Comparison of ENCODE assay signal across 8 mouse cellular contexts in the genomic region with DNA sequence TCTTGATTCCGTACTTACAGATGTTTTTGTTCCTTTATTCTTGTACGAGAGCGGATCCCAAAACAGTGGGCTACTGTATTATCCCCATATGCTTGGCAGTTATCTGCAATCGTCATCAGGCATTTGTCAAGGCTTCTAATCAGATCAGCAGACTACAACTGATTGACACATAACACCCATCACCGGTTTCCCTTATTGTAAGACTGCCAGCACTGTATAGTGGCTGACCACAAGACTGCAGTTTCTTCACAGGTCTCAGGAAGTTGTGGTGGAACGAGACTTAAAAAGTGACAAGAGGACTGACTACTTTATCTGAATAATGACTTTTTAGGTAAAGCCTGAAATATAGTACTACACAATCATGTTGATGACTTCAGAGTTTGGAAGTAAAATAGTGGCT. TPM values are rescaled to one million over a fixed set of nuclear protein-coding genes. Genes with fewer than 3 reads are reported as not detected.
A peak's percentile ranks its signal among the peaks of the same experiment; 100 is the strongest.
DNase-seq lines count a peak whose midpoint lies in the region; ATAC-seq and TF ChIP-seq lines count a peak whose summit lies in the region.

No protein-coding gene starts in this region.

- WGBS in lung, embryonic 16.5 days: 56% methylated on average over 6 of the region's 6 CpGs
- WGBS in intestine, postnatal 0 days: 41% methylated on average over 6 of the region's 6 CpGs

- H3K4me1 ChIP-seq in lung, embryonic 16.5 days (replicated peaks; ENCODE audit: control insufficient read depth, insufficient read depth, low read length): peaks cover 15% of the 10 kb centered on the region
- peaks cover 10% of the 10 kb centered on the region for H3K4me1 ChIP-seq in intestine, postnatal 0 days (replicated peaks; ENCODE audit: control insufficient read depth, insufficient read depth, low read length)

- peaks cover 50% of the 10 kb centered on the region for H3K79me2 ChIP-seq in myocyte (ENCODE audit: control insufficient read depth, insufficient read depth)

- H3K4me2 ChIP-seq in lung, embryonic 16.5 days (ENCODE audit: low read depth, low read length): peak overlapping the region; percentile 70
- peak overlapping the region; percentile 82 for H3K4me2 ChIP-seq in intestine, postnatal 0 days (replicated peaks; ENCODE audit: low read depth)
- H3K4me2 ChIP-seq in myocyte (ENCODE audit: low read depth): peak overlapping the region; percentile 93

- H3K4me3 ChIP-seq in lung, embryonic 16.5 days (ENCODE audit: low read length): peak overlapping the region; percentile 88; the same call in 1 of the 2 replicates
- H3K4me3 ChIP-seq in intestine, postnatal 0 days (ENCODE audit: low read depth, low read length): peak overlapping the region; percentile 85; the same call in 1 of the 2 replicates
- peak overlapping the region; percentile 49 for H3K4me3 ChIP-seq in myocyte

- no peak for TF ChIP-seq POLR2A in myocyte (IDR thresholded peaks at IDR 0.05; ENCODE audit: insufficient read length, low read depth)

- no peak for DNase-seq in lung, postnatal 10 days
- no peak for DNase-seq in yolk sac, embryonic 10.5 days (ENCODE audit: low spot score)
- DNase-seq in c-Kit-positive CD71-positive TER-119-positive erythroid progenitor cells, embryonic 14.5 days (ENCODE audit: low spot score): no peak
- no peak for DNase-seq in left cerebral cortex, postnatal 14 days (ENCODE audit: low spot score in 2 of 2)

- H3K9me3 ChIP-seq in lung, embryonic 16.5 days (ENCODE audit: control insufficient read depth, low read length): no peaks in the 10 kb centered on the region
- no peaks in the 10 kb centered on the region for H3K9me3 ChIP-seq in intestine, postnatal 0 days (ENCODE audit: control insufficient read depth)

- no peak for ATAC-seq in lung, embryonic 16.5 days (ENCODE audit: low read depth)
- ATAC-seq in common myeloid progenitor, adult 5-6 weeks (replicated peaks; ENCODE audit: low read depth, poor library complexity, severe bottlenecking): peak; percentile 70
- ATAC-seq in intestine, postnatal 0 days: no peak

- peak; percentile 40 for TF ChIP-seq CTCF in intestine, postnatal 0 days (IDR thresholded peaks at IDR 0.05; ENCODE audit: low read depth)

- H3K9ac ChIP-seq in lung, embryonic 16.5 days (ENCODE audit: low read length): no peak overlapping the region
- peak overlapping the region; percentile 88; the same call in 1 of the 2 replicates for H3K9ac ChIP-seq in intestine, postnatal 0 days (ENCODE audit: low read depth, low read length)

- no peak overlapping the region for H3ac ChIP-seq in myocyte (ENCODE audit: control insufficient read depth, insufficient read length)

- no peak overlapping the region for H3K27ac ChIP-seq in lung, embryonic 16.5 days (ENCODE audit: low read length)
- 0 out of 2 replicates have a peak overlapping the region, but pooled peaks have one; percentile 98 for H3K27ac ChIP-seq in intestine, postnatal 0 days (ENCODE audit: low read depth, low read length)

- H3K36me3 ChIP-seq in lung, embryonic 16.5 days (ENCODE audit: control insufficient read depth, insufficient read depth, low read length): peaks cover 3% of the 10 kb centered on the region; the same call in 1 of the 2 replicates
- H3K36me3 ChIP-seq in intestine, postnatal 0 days (ENCODE audit: control insufficient read depth, insufficient read depth): peaks cover 6% of the 10 kb centered on the region; the same call in 1 of the 2 replicates
- H3K36me3 ChIP-seq in myocyte (ENCODE audit: control insufficient read depth, insufficient read depth): no peaks in the 10 kb centered on the region

- no peaks in the 10 kb centered on the region for H3K27me3 ChIP-seq in lung, embryonic 16.5 days (ENCODE audit: control insufficient read depth, insufficient read depth, low read depth, low read length)
- no peaks in the 10 kb centered on the region for H3K27me3 ChIP-seq in intestine, postnatal 0 days (replicated peaks; ENCODE audit: control insufficient read depth, insufficient read depth, low read length)
- H3K27me3 ChIP-seq in myocyte (ENCODE audit: control insufficient read depth, insufficient read depth, insufficient read length): no peaks in the 10 kb centered on the region

- intact Hi-C loops in left cerebral cortex, postnatal 14 days (cut with DNase I): no loop called here

TF ChIP-seq in myocyte, 11 proteins besides CTCF, POLR2A, EP300 and RAD21:
- TF ChIP-seq SRF (IDR thresholded peaks at IDR 0.05; ENCODE audit: control insufficient read depth, insufficient read length, low read depth) (no peak), MYOD1 (IDR thresholded peaks at IDR 0.05; ENCODE audit: control insufficient read depth in 1 of 3, insufficient read length in 2 of 3, low read depth in 2 of 3) (no peak), POLR2AphosphoS2 (IDR thresholded peaks at IDR 0.05; ENCODE audit: insufficient read length, low read depth) (no peak), TCF3 (IDR thresholded peaks at IDR 0.05; ENCODE audit: insufficient read length, low read depth) (no peak), USF1 (IDR thresholded peaks at IDR 0.05; ENCODE audit: low read depth) (no peak)
TF ChIP-seq in myocyte: peak in this region for 0.

RNA-seq across cellular contexts. Expression of a gene that starts 1.3 kb away (rescaled TPM):
- polyA plus RNA-seq in lung, embryonic 16.5 days (2015; fragmentation: Nextera tagmentation; extraction: Ambion mirVana): 7.4 and 8.0 TPM in 2 replicates
- 11.3 and 11.9 TPM in 2 replicates for total RNA-seq in common myeloid progenitor, adult 5-6 weeks (2017)
- 22.7 and 23.6 TPM in 2 replicates for polyA plus RNA-seq in intestine, postnatal 0 days (2015; fragmentation: Nextera tagmentation; extraction: Ambion mirVana)
- 2.9 TPM for polyA plus RNA-seq in myocyte (2012; fragmentation: generic; extraction: Trizol)
- total RNA-seq in left cerebral cortex, postnatal 14 days (2021): 1 to 10 TPM; 4.9 to 5.1 TPM

RNA-seq across cellular contexts. Expression of a gene that starts 1.4 kb away (rescaled TPM):
- 22.0 and 24.4 TPM in 2 replicates for polyA plus RNA-seq in lung, embryonic 16.5 days (2015; fragmentation: Nextera tagmentation; extraction: Ambion mirVana)
- 5.5 and 11.6 TPM in 2 replicates for total RNA-seq in common myeloid progenitor, adult 5-6 weeks (2017)
- 10.8 and 12.2 TPM in 2 replicates for polyA plus RNA-seq in intestine, postnatal 0 days (2015; fragmentation: Nextera tagmentation; extraction: Ambion mirVana)
- polyA plus RNA-seq in myocyte (2012; fragmentation: generic; extraction: Trizol): 5.9 TPM
- 10 to 100 TPM; 37.4 to 38.3 TPM for total RNA-seq in left cerebral cortex, postnatal 14 days (2021)

RNA-seq across cellular contexts. Expression of a gene that starts 12.7 kb away (rescaled TPM):
- polyA plus RNA-seq in lung, embryonic 16.5 days (2015; fragmentation: Nextera tagmentation; extraction: Ambion mirVana): not detected in 2 replicates
- total RNA-seq in common myeloid progenitor, adult 5-6 weeks (2017): not detected in 2 replicates
- polyA plus RNA-seq in intestine, postnatal 0 days (2015; fragmentation: Nextera tagmentation; extraction: Ambion mirVana): not detected in 2 replicates
- polyA plus RNA-seq in myocyte (2012; fragmentation: generic; extraction: Trizol): 0.26 TPM
- total RNA-seq in left cerebral cortex, postnatal 14 days (2021): not detected

RNA-seq across cellular contexts. Expression of a gene that starts 12.8 kb away (rescaled TPM):
- 26.4 and 26.9 TPM in 2 replicates for polyA plus RNA-seq in lung, embryonic 16.5 days (2015; fragmentation: Nextera tagmentation; extraction: Ambion mirVana)
- total RNA-seq in common myeloid progenitor, adult 5-6 weeks (2017): 16.2 and 26.6 TPM in 2 replicates
- polyA plus RNA-seq in intestine, postnatal 0 days (2015; fragmentation: Nextera tagmentation; extraction: Ambion mirVana): 16.5 and 17.0 TPM in 2 replicates
- 9.7 TPM for polyA plus RNA-seq in myocyte (2012; fragmentation: generic; extraction: Trizol)
- total RNA-seq in left cerebral cortex, postnatal 14 days (2021): 10 to 100 TPM; 12.8 to 14.0 TPM

RNA-seq across cellular contexts. Expression of a gene that starts 12.9 kb away (rescaled TPM):
- polyA plus RNA-seq in lung, embryonic 16.5 days (2015; fragmentation: Nextera tagmentation; extraction: Ambion mirVana): 40.7 and 41.1 TPM in 2 replicates
- total RNA-seq in common myeloid progenitor, adult 5-6 weeks (2017): 49.6 and 57.7 TPM in 2 replicates
- polyA plus RNA-seq in intestine, postnatal 0 days (2015; fragmentation: Nextera tagmentation; extraction: Ambion mirVana): 16.3 and 16.5 TPM in 2 replicates
- 14.7 TPM for polyA plus RNA-seq in myocyte (2012; fragmentation: generic; extraction: Trizol)
- total RNA-seq in left cerebral cortex, postnatal 14 days (2021): 10 to 100 TPM; 33.4 to 34.5 TPM
